Mouse (Mus musculus) 3T3-L1 (cell line): Measurements from ENCODE around the gene Dynlrb1.

ENCODE experiments used
- DNase-seq: peaks from one replicate; pipeline ENCODE4 v3.0.0-alpha.2; 2015; ENCODE audit warnings: low read depth, low spot score

The Dynlrb1 gene

GRCm38 (mm10) chr2:155280116-155280515, 43.8 kb downstream of the Dynlrb1 start:
- no peak for DNase-seq

- no peak for DNase-seq
These were observed 47.5 kb downstream of the Dynlrb1 start for GRCm38 (mm10) chr2:155283793-155284192.

- no peak for DNase-seq
These were observed 48.3 kb downstream of the Dynlrb1 start for GRCm38 (mm10) chr2:155284647-155285046.

- no peak for DNase-seq
These were observed 49.4 kb downstream of the Dynlrb1 start for GRCm38 (mm10) chr2:155285744-155286143.

- DNase-seq: no peak
These were observed 51.3 kb downstream of the Dynlrb1 start for GRCm38 (mm10) chr2:155287456-155288250.

GRCm38 (mm10) chr2:155290066-155290465, 53.7 kb downstream of the Dynlrb1 start:
- DNase-seq: no peak

- DNase-seq: peak; percentile 52
These were observed 57.0 kb downstream of the Dynlrb1 start for GRCm38 (mm10) chr2:155293382-155293781.

- peak; percentile 85 for DNase-seq
These were observed 57.6 kb downstream of the Dynlrb1 start for GRCm38 (mm10) chr2:155293946-155294345.

GRCm38 (mm10) chr2:155295453-155295852, 59.1 kb downstream of the Dynlrb1 start:
- no peak for DNase-seq

- DNase-seq: no peak
These were observed 63.2 kb downstream of the Dynlrb1 start for GRCm38 (mm10) chr2:155299563-155299962.
